Mouse (Mus musculus) hindbrain, embryonic 11.5 days (tissue): ENCODE results near the gene Dmac2. TPM values are rescaled to one million over a fixed set of nuclear protein-coding genes. Genes with fewer than 3 reads are reported as not detected.
A peak's percentile ranks its signal among the peaks of the same experiment; 100 is the strongest.
"Not testable (repeated sequence)": the region's sequence is repeated elsewhere in the genome, so short reads cannot be mapped to it uniquely, and the experiment has no call there.

ENCODE experiments used
- ATAC-seq: fragments of 200-750 bp; cut with Nextera tagmentation; 2 replicates; pipeline ENCODE4 v1.8.0; 2017; ENCODE audit warnings: mild to moderate bottlenecking, moderate TSS enrichment, moderate library complexity; ENCODE audit not compliant: low FRiP score
- DNase-seq: peaks from one replicate; pipeline ENCODE4 v3.0.0-alpha.2; 2015; ENCODE audit warnings: low spot score
- H3K27ac ChIP-seq: fragments of 300-500 bp; sonication (generic); 2 replicates; pipeline ENCODE4 v1.5.1; 2014; ENCODE audit warnings: mild to moderate bottlenecking, low read depth, low read length
- H3K27me3 ChIP-seq: fragments of 300-500 bp; sonication (generic); 2 replicates; pipeline ENCODE4 v1.6.1; 2014; ENCODE audit warnings: mild to moderate bottlenecking, low read length, moderate library complexity, mixed read lengths; ENCODE audit not compliant: control insufficient read depth, insufficient read depth
- H3K36me3 ChIP-seq: fragments of 300-500 bp; sonication (generic); 2 replicates; pipeline ENCODE4 v1.6.1; 2014; ENCODE audit warnings: mild to moderate bottlenecking, low read length, moderate library complexity, mixed read lengths; ENCODE audit not compliant: control insufficient read depth, insufficient read depth
- H3K4me1 ChIP-seq: fragments of 300-500 bp; sonication (generic); replicated peaks from 2 replicates; pipeline ENCODE4 v1.6.1; 2014; ENCODE audit warnings: low read length, mixed read lengths; ENCODE audit not compliant: control insufficient read depth, insufficient read depth
- H3K4me2 ChIP-seq: fragments of 300-500 bp; sonication (generic); replicated peaks from 2 replicates; pipeline ENCODE4 v1.6.1; 2014; ENCODE audit warnings: mild to moderate bottlenecking, low read depth, low read length
- H3K4me3 ChIP-seq: fragments of 300-500 bp; sonication (generic); 2 replicates; pipeline ENCODE4 v1.5.1; 2014; ENCODE audit warnings: low read depth, low read length
- H3K9ac ChIP-seq: fragments of 300-500 bp; sonication (generic); 2 replicates; pipeline ENCODE4 v1.6.1; 2014; ENCODE audit warnings: low read depth, low read length
- H3K9me3 ChIP-seq: fragments of 300-500 bp; sonication (generic); 2 replicates; pipeline ENCODE4 v1.6.1; 2016; ENCODE audit warnings: low read length; ENCODE audit not compliant: control insufficient read depth
- whole genome bisulfite sequencing: fragments of 180-500 bp; shearing (Covaris S2); extraction: QIAGEN DNeasy Blood & Tissue Kit; methylation state at CpG from one replicate; pipeline ENCODE4 v1.1.7; 2014; 5-methylcytosine and 5-hydroxymethylcytosine counted together
- polyA plus RNA-seq: library from polyadenylated mRNA; unstranded; fragments of >200 nt; fragmentation: Nextera tagmentation; extraction: Ambion mirVana; gene quantifications from 2 replicates; pipeline ENCODE4 v1.2.1, GENCODE M21; 2014

The Dmac2 gene
- 25.1 and 25.5 TPM in 2 replicates for polyA plus RNA-seq

GRCm38 (mm10) chr7:25618865-25619721 is at the start of gene Dmac2:
Gene Dmac2 (plus strand): TSS chr7:25619414.
- H3K9me3 ChIP-seq: no peaks in the 10 kb centered on the region
- H3K36me3 ChIP-seq: no peaks in the 10 kb centered on the region
- H3K4me2 ChIP-seq: peak within 1 kb of the TSS; percentile 47
- H3K4me3 ChIP-seq: peak within 1 kb of the TSS; percentile 51
- H3K9ac ChIP-seq: peak within 1 kb of the TSS; percentile 24; the same call in 1 of the 2 replicates
- no peak within 1 kb of the TSS for H3K27ac ChIP-seq
- 1% methylated on average over 53 of the region's 53 CpGs for WGBS
- ATAC-seq: peak; percentile 91
- no peaks in the 10 kb centered on the region for H3K4me1 ChIP-seq
- no peaks in the 10 kb centered on the region for H3K27me3 ChIP-seq
- peak; percentile 95 for DNase-seq

- 86% methylated on average over 5 of the region's 5 CpGs for WGBS
- not testable (repeated sequence) for ATAC-seq, H3K4me3 ChIP-seq, H3K36me3 ChIP-seq, H3K27ac ChIP-seq, DNase-seq, H3K9ac ChIP-seq, H3K9me3 ChIP-seq, H3K27me3 ChIP-seq, H3K4me2 ChIP-seq, H3K4me1 ChIP-seq
Observed at GRCm38 (mm10) chr7:25573806-25574205, 45.4 kb upstream of the Dmac2 start.

- Histone ChIP-seq H3K27ac (no peak overlapping the region), H3K36me3 (no peaks in the 10 kb centered on the region), H3K4me3 (no peak overlapping the region), H3K9ac (no peak overlapping the region), H3K9me3 (no peaks in the 10 kb centered on the region), H3K27me3 (no peaks in the 10 kb centered on the region), H3K4me2 (no peak overlapping the region), H3K4me1 (no peaks in the 10 kb centered on the region)
- 82% methylated on average over 5 of the region's 5 CpGs for WGBS
- no peak for ATAC-seq
- DNase-seq: no peak
Observed at GRCm38 (mm10) chr7:25575105-25575504, 44.1 kb upstream of the Dmac2 start.

- Histone ChIP-seq H3K4me2 (no peak overlapping the region), H3K9me3 (no peaks in the 10 kb centered on the region), H3K4me1 (no peaks in the 10 kb centered on the region), H3K27me3 (no peaks in the 10 kb centered on the region), H3K4me3 (no peak overlapping the region), H3K27ac (no peak overlapping the region), H3K9ac (no peak overlapping the region), H3K36me3 (no peaks in the 10 kb centered on the region)
- DNase-seq (no peak), ATAC-seq (no peak)
- WGBS: 15% methylated on average over 8 of the region's 8 CpGs
Observed at GRCm38 (mm10) chr7:25575870-25576269, 43.3 kb upstream of the Dmac2 start.

- not testable (repeated sequence) for H3K9me3 ChIP-seq, H3K4me1 ChIP-seq, H3K9ac ChIP-seq, ATAC-seq, H3K27ac ChIP-seq, DNase-seq, H3K4me3 ChIP-seq, H3K27me3 ChIP-seq, H3K4me2 ChIP-seq, H3K36me3 ChIP-seq
- 48% methylated on average over 6 of the region's 6 CpGs for WGBS
Observed at GRCm38 (mm10) chr7:25576308-25576707, 42.9 kb upstream of the Dmac2 start.

GRCm38 (mm10) chr7:25576793-25577437 is 42.3 kb upstream of the Dmac2 start:
- not testable (repeated sequence) for DNase-seq, H3K4me3 ChIP-seq, H3K36me3 ChIP-seq, H3K27me3 ChIP-seq, H3K27ac ChIP-seq, H3K4me1 ChIP-seq, H3K9me3 ChIP-seq, H3K9ac ChIP-seq, ATAC-seq, H3K4me2 ChIP-seq
- WGBS: 77% methylated on average over 12 of the region's 14 CpGs

GRCm38 (mm10) chr7:25579441-25579840 is 39.8 kb upstream of the Dmac2 start:
- ATAC-seq (no peak), DNase-seq (no peak)
- Histone ChIP-seq H3K4me1 (no peaks in the 10 kb centered on the region), H3K27ac (no peak overlapping the region), H3K4me2 (no peak overlapping the region), H3K36me3 (no peaks in the 10 kb centered on the region), H3K9ac (no peak overlapping the region), H3K27me3 (no peaks in the 10 kb centered on the region), H3K4me3 (no peak overlapping the region), H3K9me3 (no peaks in the 10 kb centered on the region)
- WGBS: 93% methylated on average over 10 of the region's 10 CpGs

- no peaks in the 10 kb centered on the region for H3K36me3 ChIP-seq
- no peak overlapping the region for H3K27ac ChIP-seq
- no peak overlapping the region for H3K4me2 ChIP-seq
- H3K9me3 ChIP-seq: no peaks in the 10 kb centered on the region
- H3K9ac ChIP-seq: no peak overlapping the region
- WGBS: 87% methylated on average over 15 of the region's 15 CpGs
- ATAC-seq (no peak), DNase-seq (no peak)
- H3K27me3 ChIP-seq: no peaks in the 10 kb centered on the region
- no peak overlapping the region for H3K4me3 ChIP-seq
- no peaks in the 10 kb centered on the region for H3K4me1 ChIP-seq
Observed at GRCm38 (mm10) chr7:25582301-25582810, 36.9 kb upstream of the Dmac2 start.
